Mouse (Mus musculus) kidney, adult 11 months (tissue): ENCODE results near the gene D630045J12Rik.
A peak's percentile ranks its signal among the peaks of the same experiment; 100 is the strongest.

ENCODE experiments used
- DNase-seq: peaks from one replicate; pipeline ENCODE4 v3.0.0; 2022

Gene D630045J12Rik

GRCm38 (mm10) chr6:38242295-38242830, 11.4 kb downstream of the D630045J12Rik start:
- peak; percentile 56 for DNase-seq

- DNase-seq: no peak
Measured at GRCm38 (mm10) chr6:38241508-38241907, 12.3 kb downstream of the D630045J12Rik start.

GRCm38 (mm10) chr6:38240618-38241017, 13.2 kb downstream of the D630045J12Rik start:
- no peak for DNase-seq

- peak; percentile 91 for DNase-seq
Measured at GRCm38 (mm10) chr6:38238382-38238781, 15.4 kb downstream of the D630045J12Rik start.

- no peak for DNase-seq
Measured at GRCm38 (mm10) chr6:38235991-38236658, 17.7 kb downstream of the D630045J12Rik start.

- DNase-seq: no peak
Measured at GRCm38 (mm10) chr6:38233803-38234202, 20.0 kb downstream of the D630045J12Rik start.

GRCm38 (mm10) chr6:38232917-38233316, 20.9 kb downstream of the D630045J12Rik start:
- no peak for DNase-seq

- peak; percentile 41 for DNase-seq
Measured at GRCm38 (mm10) chr6:38231994-38232393, 21.8 kb downstream of the D630045J12Rik start.

- DNase-seq: no peak
Measured at GRCm38 (mm10) chr6:38224079-38224478, 29.7 kb downstream of the D630045J12Rik start.

GRCm38 (mm10) chr6:38219261-38219660, 34.5 kb downstream of the D630045J12Rik start:
- no peak for DNase-seq

- no peak for DNase-seq
Measured at GRCm38 (mm10) chr6:38215448-38216110, 38.2 kb downstream of the D630045J12Rik start.

- DNase-seq: no peak
Measured at GRCm38 (mm10) chr6:38207621-38208020, 46.2 kb downstream of the D630045J12Rik start.

- no peak for DNase-seq
Measured at GRCm38 (mm10) chr6:38206941-38207531, 46.8 kb downstream of the D630045J12Rik start.

- no peak for DNase-seq
Measured at GRCm38 (mm10) chr6:38205375-38205774, 48.4 kb downstream of the D630045J12Rik start.

- DNase-seq: no peak
Measured at GRCm38 (mm10) chr6:38203820-38204219, 50.0 kb downstream of the D630045J12Rik start.

- DNase-seq: no peak
Measured at GRCm38 (mm10) chr6:38202816-38203215, 51.0 kb downstream of the D630045J12Rik start.

GRCm38 (mm10) chr6:38201495-38201894, 52.3 kb downstream of the D630045J12Rik start:
- no peak for DNase-seq

- DNase-seq: no peak
Measured at GRCm38 (mm10) chr6:38199599-38199998, 54.2 kb downstream of the D630045J12Rik start.

GRCm38 (mm10) chr6:38198727-38199126, 55.1 kb downstream of the D630045J12Rik start:
- no peak for DNase-seq

- DNase-seq: no peak
Measured at GRCm38 (mm10) chr6:38196266-38197189, 57.3 kb downstream of the D630045J12Rik start.

GRCm38 (mm10) chr6:38195306-38195705, 58.5 kb downstream of the D630045J12Rik start:
- no peak for DNase-seq

GRCm38 (mm10) chr6:38194046-38194445, 59.8 kb downstream of the D630045J12Rik start:
- no peak for DNase-seq

GRCm38 (mm10) chr6:38192952-38193351, 60.9 kb downstream of the D630045J12Rik start:
- no peak for DNase-seq
